Mouse (Mus musculus): ENCODE data around the gene Tmprss12. TPM values are rescaled to one million over a fixed set of nuclear protein-coding genes. Genes with fewer than 3 reads are reported as not detected.
A peak's percentile ranks its signal among the peaks of the same experiment; 100 is the strongest.
"Not testable (repeated sequence)": the region's sequence is repeated elsewhere in the genome, so short reads cannot be mapped to it uniquely, and the experiment has no call there.

The Tmprss12 gene
- polyA plus RNA-seq, 1 experiment from 2014 or later: not detected

DNA sequence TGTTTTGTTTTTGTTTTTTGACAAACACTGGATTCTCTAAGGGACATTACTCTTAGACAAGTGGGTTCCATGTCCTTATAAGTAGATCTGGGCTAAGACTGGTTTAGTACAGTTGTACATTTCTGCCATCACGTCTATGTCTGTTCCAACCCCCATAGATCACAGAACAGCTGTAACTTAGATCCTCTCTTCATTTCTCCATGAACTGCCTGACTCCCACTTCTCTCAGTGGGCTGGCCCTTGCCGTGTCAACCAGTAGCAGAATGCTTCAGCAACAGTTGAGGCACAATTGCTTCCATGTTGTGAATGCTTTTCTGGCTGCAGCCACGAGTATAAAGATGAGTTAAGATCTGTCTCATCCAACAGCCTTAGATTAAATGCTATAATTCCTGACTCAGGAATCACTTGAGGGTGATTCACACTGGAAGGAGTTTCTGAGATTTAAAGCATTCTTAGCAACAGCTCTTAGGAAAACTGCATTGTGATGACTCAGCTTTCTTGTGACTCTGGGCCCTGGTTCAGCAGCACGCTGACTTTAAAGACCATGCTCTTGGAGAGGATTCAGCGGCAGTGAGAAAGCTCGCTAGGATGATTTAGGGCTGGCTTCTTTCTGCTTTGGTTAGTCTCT lies 29.4 kb upstream of the Tmprss12 start:
- peaks cover 31% of the 10 kb centered on the region for H3K36me3 ChIP-seq (ENCODE audit: control insufficient read depth, insufficient read depth, low read length)
- WGBS: 81% methylated on average over 6 of the region's 6 CpGs

DNA sequence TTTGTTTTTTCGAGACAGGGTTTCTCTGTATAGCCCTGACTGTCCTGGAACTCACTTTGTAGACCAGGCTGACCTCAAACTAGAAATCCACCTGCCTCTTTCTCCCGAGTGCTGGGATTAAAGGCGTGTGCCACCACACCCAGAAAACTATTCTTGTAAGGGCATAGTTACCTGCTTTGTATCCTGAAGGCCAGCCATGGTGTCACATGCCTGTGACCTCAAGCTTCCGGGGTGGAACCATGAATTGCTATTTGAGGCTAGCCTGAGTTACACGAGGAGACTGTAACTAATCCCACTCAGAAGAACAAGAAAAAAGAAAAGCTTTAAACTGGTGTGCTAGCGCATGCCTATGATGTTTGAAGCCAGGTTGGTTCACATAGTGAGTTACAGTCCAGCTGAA lies 24.3 kb upstream of the Tmprss12 start:
- Histone ChIP-seq H3K27me3 (replicated peaks; ENCODE audit: control insufficient read depth, insufficient read depth, low read length) (no peaks in the 10 kb centered on the region), H3K4me3 (ENCODE audit: low read length) (no peak overlapping the region), H3K36me3 (ENCODE audit: control insufficient read depth, insufficient read depth, low read length) (peaks cover 27% of the 10 kb centered on the region), H3K4me2 (ENCODE audit: low read depth, low read length) (no peak overlapping the region), H3K9me3 (ENCODE audit: control insufficient read depth, low read length) (no peaks in the 10 kb centered on the region), H3K4me1 (ENCODE audit: control insufficient read depth, insufficient read depth, low read length) (no peaks in the 10 kb centered on the region), H3K27ac (ENCODE audit: low read length) (no peak overlapping the region), H3K9ac (ENCODE audit: low read depth, low read length) (no peak overlapping the region)
- WGBS: 82% methylated on average over 6 of the region's 6 CpGs
- ATAC-seq: no peak

More for the DNA sequence above, 29.4 kb upstream of the Tmprss12 start:
- Histone ChIP-seq H3K4me3 (ENCODE audit: low read length) (no peak overlapping the region), H3K4me2 (ENCODE audit: low read depth, low read length) (no peak overlapping the region), H3K9me3 (ENCODE audit: control insufficient read depth, low read length) (no peaks in the 10 kb centered on the region), H3K4me1 (ENCODE audit: control insufficient read depth, insufficient read depth, low read length) (no peaks in the 10 kb centered on the region), H3K27ac (ENCODE audit: low read length) (no peak overlapping the region), H3K9ac (ENCODE audit: low read depth, low read length) (no peak overlapping the region), H3K27me3 (replicated peaks; ENCODE audit: control insufficient read depth, insufficient read depth, low read length) (no peaks in the 10 kb centered on the region)
- no peak for ATAC-seq

- Histone ChIP-seq H3K4me3 (ENCODE audit: low read length) (no peak overlapping the region), H3K9me3 (ENCODE audit: control insufficient read depth, low read length) (no peaks in the 10 kb centered on the region), H3K36me3 (ENCODE audit: control insufficient read depth, insufficient read depth, low read length) (peaks cover 21% of the 10 kb centered on the region), H3K27ac (ENCODE audit: low read length) (no peak overlapping the region), H3K4me1 (ENCODE audit: control insufficient read depth, insufficient read depth, low read length) (no peaks in the 10 kb centered on the region), H3K4me2 (ENCODE audit: low read depth, low read length) (no peak overlapping the region), H3K9ac (ENCODE audit: low read depth, low read length) (no peak overlapping the region), H3K27me3 (replicated peaks; ENCODE audit: control insufficient read depth, insufficient read depth, low read length) (no peaks in the 10 kb centered on the region)
- 92% methylated on average over 5 of the region's 5 CpGs for WGBS
- no peak for ATAC-seq
These were observed 23.3 kb upstream of the Tmprss12 start for GRCm38 (mm10) chr15:100257305-100257704.

DNA sequence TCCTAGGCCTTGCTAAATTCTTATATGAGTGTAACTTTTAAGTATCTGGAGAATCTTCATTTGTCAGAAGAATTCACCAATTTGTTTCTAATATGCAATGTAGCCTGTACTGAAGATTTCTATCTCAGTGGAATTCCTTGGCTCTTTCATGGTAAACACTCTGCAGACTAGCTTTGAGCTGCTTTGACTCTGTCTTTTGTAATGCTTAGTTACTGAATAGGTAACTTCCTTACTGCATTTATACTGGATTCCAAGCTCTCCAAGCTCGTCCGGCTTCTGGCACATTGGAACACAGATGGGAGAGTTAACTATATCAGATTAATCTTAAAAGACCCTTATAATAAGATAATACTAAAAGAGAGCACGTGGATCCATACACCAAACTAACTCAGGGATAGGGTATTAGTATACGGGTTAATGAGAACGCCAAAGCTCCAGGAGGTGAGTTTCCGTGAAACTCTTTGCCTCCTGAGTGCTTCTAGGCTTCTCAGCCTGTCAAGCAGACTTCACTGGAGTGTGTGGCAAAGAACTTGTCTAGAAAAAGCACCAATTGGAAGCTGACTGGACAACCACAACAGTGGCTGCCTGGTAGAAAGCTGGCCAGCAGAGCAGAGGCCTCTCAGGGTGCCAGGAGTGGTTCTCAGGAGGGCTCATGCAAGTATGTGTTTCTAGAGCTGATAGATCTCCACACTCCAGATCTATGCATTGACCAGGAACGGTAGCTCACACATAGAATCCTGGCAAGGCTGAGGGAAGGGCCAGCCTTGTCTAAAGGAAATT lies 21.8 kb upstream of the Tmprss12 start:
- Histone ChIP-seq H3K27ac (ENCODE audit: low read length) (no peak overlapping the region), H3K4me3 (ENCODE audit: low read length) (no peak overlapping the region), H3K4me2 (ENCODE audit: low read depth, low read length) (no peak overlapping the region), H3K4me1 (ENCODE audit: control insufficient read depth, insufficient read depth, low read length) (no peaks in the 10 kb centered on the region), H3K27me3 (replicated peaks; ENCODE audit: control insufficient read depth, insufficient read depth, low read length) (no peaks in the 10 kb centered on the region), H3K36me3 (ENCODE audit: control insufficient read depth, insufficient read depth, low read length) (peaks cover 13% of the 10 kb centered on the region), H3K9ac (ENCODE audit: low read depth, low read length) (no peak overlapping the region), H3K9me3 (ENCODE audit: control insufficient read depth, low read length) (no peaks in the 10 kb centered on the region)
- 90% methylated on average over 7 of the region's 7 CpGs for WGBS
- no peak for ATAC-seq

- H3K9me3 ChIP-seq (ENCODE audit: control insufficient read depth, low read length); H3K9ac ChIP-seq (ENCODE audit: low read depth, low read length); H3K4me1 ChIP-seq (ENCODE audit: control insufficient read depth, insufficient read depth, low read length); H3K27me3 ChIP-seq (replicated peaks; ENCODE audit: control insufficient read depth, insufficient read depth, low read length); ATAC-seq; H3K4me3 ChIP-seq (ENCODE audit: low read length); H3K4me2 ChIP-seq (ENCODE audit: low read depth, low read length); H3K27ac ChIP-seq (ENCODE audit: low read length); H3K36me3 ChIP-seq (ENCODE audit: control insufficient read depth, insufficient read depth, low read length): not testable (repeated sequence)
- 92% methylated on average over 6 of the region's 7 CpGs for WGBS
These were observed 20.3 kb upstream of the Tmprss12 start for GRCm38 (mm10) chr15:100260351-100260750.

- WGBS: 29% methylated on average over 4 of the region's 4 CpGs
- H3K27me3 ChIP-seq (replicated peaks; ENCODE audit: control insufficient read depth, insufficient read depth, low read length): no peaks in the 10 kb centered on the region
- no peak overlapping the region for H3K9ac ChIP-seq (ENCODE audit: low read depth, low read length)
- 0 out of 2 replicates have a peak, but pooled peaks have one; percentile 33 for ATAC-seq
- no peaks in the 10 kb centered on the region for H3K36me3 ChIP-seq (ENCODE audit: control insufficient read depth, insufficient read depth, low read length)
- H3K4me2 ChIP-seq (ENCODE audit: low read depth, low read length): no peak overlapping the region
- no peak overlapping the region for H3K27ac ChIP-seq (ENCODE audit: low read length)
- H3K9me3 ChIP-seq (ENCODE audit: control insufficient read depth, low read length): no peaks in the 10 kb centered on the region
- no peak overlapping the region for H3K4me3 ChIP-seq (ENCODE audit: low read length)
- H3K4me1 ChIP-seq (ENCODE audit: control insufficient read depth, insufficient read depth, low read length): no peaks in the 10 kb centered on the region
These were observed 17.3 kb upstream of the Tmprss12 start for GRCm38 (mm10) chr15:100263246-100263905.

DNA sequence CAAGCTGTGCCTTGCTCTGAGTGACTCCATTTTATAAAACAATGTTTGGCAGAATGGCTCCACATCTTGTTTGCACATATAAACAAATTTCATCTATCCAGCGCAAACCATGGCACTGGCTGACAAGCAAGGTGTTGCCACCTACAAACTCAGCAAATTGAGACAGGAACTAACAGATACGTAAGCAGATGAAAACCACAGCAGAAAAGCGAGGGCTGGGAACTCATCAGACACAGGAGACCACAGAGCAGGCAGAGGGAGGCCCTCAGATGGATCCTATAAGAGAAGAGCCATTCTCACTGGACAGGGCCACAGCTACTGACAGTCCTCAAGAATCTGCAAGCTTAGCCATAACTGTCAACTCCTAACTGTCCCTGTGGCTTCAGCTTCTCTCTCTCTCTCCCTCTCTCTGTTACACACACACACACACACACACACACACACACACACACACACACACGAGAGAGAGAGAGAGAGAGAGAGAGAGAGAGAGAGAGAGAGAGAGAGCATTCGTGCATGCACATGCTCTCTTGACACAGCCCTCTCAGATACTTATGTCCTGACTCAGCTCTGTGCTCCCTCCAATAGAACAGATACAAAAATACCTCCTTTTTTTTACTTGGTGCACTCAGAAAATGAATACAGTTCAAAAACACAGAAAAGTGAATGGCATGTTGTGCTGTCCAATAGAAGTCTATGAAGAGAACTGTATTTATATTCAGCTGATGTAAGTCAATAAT lies 14.9 kb upstream of the Tmprss12 start:
- Histone ChIP-seq H3K4me3 (ENCODE audit: low read length) (no peak overlapping the region), H3K9me3 (ENCODE audit: control insufficient read depth, low read length) (no peaks in the 10 kb centered on the region), H3K4me1 (ENCODE audit: control insufficient read depth, insufficient read depth, low read length) (no peaks in the 10 kb centered on the region), H3K9ac (ENCODE audit: low read depth, low read length) (no peak overlapping the region), H3K27ac (ENCODE audit: low read length) (no peak overlapping the region), H3K4me2 (ENCODE audit: low read depth, low read length) (no peak overlapping the region), H3K27me3 (replicated peaks; ENCODE audit: control insufficient read depth, insufficient read depth, low read length) (no peaks in the 10 kb centered on the region), H3K36me3 (ENCODE audit: control insufficient read depth, insufficient read depth, low read length) (no peaks in the 10 kb centered on the region)
- 83% methylated on average over 4 of the region's 5 CpGs for WGBS
- no peak for ATAC-seq

- Histone ChIP-seq H3K9me3 (ENCODE audit: control insufficient read depth, low read length) (no peaks in the 10 kb centered on the region), H3K4me2 (ENCODE audit: low read depth, low read length) (no peak overlapping the region), H3K27me3 (replicated peaks; ENCODE audit: control insufficient read depth, insufficient read depth, low read length) (no peaks in the 10 kb centered on the region), H3K36me3 (ENCODE audit: control insufficient read depth, insufficient read depth, low read length) (no peaks in the 10 kb centered on the region), H3K4me3 (ENCODE audit: low read length) (no peak overlapping the region), H3K9ac (ENCODE audit: low read depth, low read length) (no peak overlapping the region), H3K27ac (ENCODE audit: low read length) (no peak overlapping the region), H3K4me1 (ENCODE audit: control insufficient read depth, insufficient read depth, low read length) (no peaks in the 10 kb centered on the region)
- WGBS: 81% methylated on average over 2 of the region's 2 CpGs
- no peak for ATAC-seq
These were observed 11.7 kb upstream of the Tmprss12 start for GRCm38 (mm10) chr15:100268916-100269315.

GRCm38 (mm10) chr15:100269776-100270175 lies 10.9 kb upstream of the Tmprss12 start:
- WGBS: 25% methylated on average over 9 of the region's 9 CpGs
- Histone ChIP-seq H3K4me2 (ENCODE audit: low read depth, low read length) (no peak overlapping the region), H3K27ac (ENCODE audit: low read length) (no peak overlapping the region), H3K4me1 (ENCODE audit: control insufficient read depth, insufficient read depth, low read length) (no peaks in the 10 kb centered on the region), H3K36me3 (ENCODE audit: control insufficient read depth, insufficient read depth, low read length) (no peaks in the 10 kb centered on the region), H3K9me3 (ENCODE audit: control insufficient read depth, low read length) (no peaks in the 10 kb centered on the region), H3K9ac (ENCODE audit: low read depth, low read length) (no peak overlapping the region), H3K4me3 (ENCODE audit: low read length) (no peak overlapping the region), H3K27me3 (replicated peaks; ENCODE audit: control insufficient read depth, insufficient read depth, low read length) (no peaks in the 10 kb centered on the region)
- ATAC-seq: no peak
